Mouse (Mus musculus): ENCODE results near the gene Ppfia1.

The Ppfia1 gene

GRCm38 (mm10) chr7:144490201-144490873 is 63.2 kb downstream of the Ppfia1 start:
- no peak for DNase-seq (ENCODE audit: low spot score in 2 of 2)

- no peak for DNase-seq (ENCODE audit: low spot score in 2 of 2)
These were observed 64.3 kb downstream of the Ppfia1 start for GRCm38 (mm10) chr7:144489067-144489774.

- no peak for DNase-seq (ENCODE audit: low spot score in 2 of 2)
These were observed 73.2 kb downstream of the Ppfia1 start for GRCm38 (mm10) chr7:144480314-144480713.

GRCm38 (mm10) chr7:144479569-144479968 is 74.0 kb downstream of the Ppfia1 start:
- no peak for DNase-seq (ENCODE audit: low spot score in 2 of 2)

GRCm38 (mm10) chr7:144475741-144476140 is 77.8 kb downstream of the Ppfia1 start:
- DNase-seq (ENCODE audit: low spot score in 2 of 2) = no peak

GRCm38 (mm10) chr7:144473486-144473885 is 80.0 kb downstream of the Ppfia1 start:
- no peak for DNase-seq (ENCODE audit: low spot score in 2 of 2)

GRCm38 (mm10) chr7:144471103-144471502 is 82.4 kb downstream of the Ppfia1 start:
- DNase-seq (ENCODE audit: low spot score in 2 of 2) = no peak

GRCm38 (mm10) chr7:144470545-144471059 is 82.9 kb downstream of the Ppfia1 start, which contains the start of gene Cttn:
Gene Cttn, minus strand, starts transcription at chr7:144471009.
- DNase-seq (ENCODE audit: low spot score in 2 of 2) = peak; percentile 84 to 88

- no peak for DNase-seq (ENCODE audit: low spot score in 2 of 2)
These were observed 83.5 kb downstream of the Ppfia1 start for GRCm38 (mm10) chr7:144469908-144470544.

GRCm38 (mm10) chr7:144469181-144469641 is 84.3 kb downstream of the Ppfia1 start:
- peak; percentile 35 to 55 for DNase-seq (ENCODE audit: low spot score in 2 of 2)

GRCm38 (mm10) chr7:144468741-144469140 is 84.8 kb downstream of the Ppfia1 start:
- no peak for DNase-seq (ENCODE audit: low spot score in 2 of 2)

GRCm38 (mm10) chr7:144462577-144462976 is 91.0 kb downstream of the Ppfia1 start:
- DNase-seq (ENCODE audit: low spot score in 2 of 2) = no peak

GRCm38 (mm10) chr7:144461246-144461902 is 92.2 kb downstream of the Ppfia1 start:
- no peak for DNase-seq (ENCODE audit: low spot score in 2 of 2)

GRCm38 (mm10) chr7:144458881-144459280 is 94.6 kb downstream of the Ppfia1 start:
- DNase-seq (ENCODE audit: low spot score in 2 of 2) = no peak

GRCm38 (mm10) chr7:144450661-144451060 is 102.9 kb downstream of the Ppfia1 start:
- DNase-seq (ENCODE audit: low spot score in 2 of 2) = no peak

- peak; percentile 81 to 92 for DNase-seq (ENCODE audit: low spot score in 2 of 2)
These were observed 103.6 kb downstream of the Ppfia1 start for GRCm38 (mm10) chr7:144449637-144450570.

- no peak for DNase-seq (ENCODE audit: low spot score in 2 of 2)
These were observed 105.3 kb downstream of the Ppfia1 start for GRCm38 (mm10) chr7:144448186-144448585.

GRCm38 (mm10) chr7:144447146-144447545 is 106.4 kb downstream of the Ppfia1 start:
- DNase-seq (ENCODE audit: low spot score in 2 of 2) = no peak

GRCm38 (mm10) chr7:144444788-144445187 is 108.7 kb downstream of the Ppfia1 start:
- no peak for DNase-seq (ENCODE audit: low spot score in 2 of 2)

GRCm38 (mm10) chr7:144441976-144442375 is 111.6 kb downstream of the Ppfia1 start:
- DNase-seq (ENCODE audit: low spot score in 2 of 2) = no peak

GRCm38 (mm10) chr7:144441466-144441865 is 112.1 kb downstream of the Ppfia1 start:
- no peak for DNase-seq (ENCODE audit: low spot score in 2 of 2)

Data from urinary bladder, adult 18-20 months (tissue).